Mouse (Mus musculus): ENCODE measurements around the gene Tmem158. TPM values are rescaled to one million over a fixed set of nuclear protein-coding genes. Genes with fewer than 3 reads are reported as not detected.
A peak's percentile ranks its signal among the peaks of the same experiment; 100 is the strongest.

The Tmem158 gene
- polyA plus RNA-seq, 1 experiment = 12.8 TPM

GRCm38 (mm10) chr9:123271552-123271951 is 11.0 kb upstream of the Tmem158 start:
- no peak overlapping the region for H3K4me3 ChIP-seq (replicated peaks; ENCODE audit: insufficient read depth, low read depth, low read length)
- no peak overlapping the region for H3K27ac ChIP-seq (ENCODE audit: insufficient read depth, low read length)
- no peaks in the 10 kb centered on the region for H3K27me3 ChIP-seq (ENCODE audit: control insufficient read depth, insufficient read depth, low read length)
- no peaks in the 10 kb centered on the region for H3K4me1 ChIP-seq (ENCODE audit: control insufficient read depth, insufficient read depth, low read length)
- TF ChIP-seq POLR2A (IDR thresholded peaks at IDR 0.05; ENCODE audit: borderline replicate concordance, insufficient read depth, low read length) = no peak
- TF ChIP-seq CTCF (IDR thresholded peaks at IDR 0.05; ENCODE audit: borderline replicate concordance, insufficient read depth, low read depth, low read length) = no peak
- DNase-seq = no peak
- 83% methylated on average over 4 of the region's 4 CpGs for WGBS

- TF ChIP-seq CTCF (IDR thresholded peaks at IDR 0.05; ENCODE audit: borderline replicate concordance, insufficient read depth, low read depth, low read length) = no peak
- no peak for TF ChIP-seq POLR2A (IDR thresholded peaks at IDR 0.05; ENCODE audit: borderline replicate concordance, insufficient read depth, low read length)
- Histone ChIP-seq H3K27me3 (ENCODE audit: control insufficient read depth, insufficient read depth, low read length) (no peaks in the 10 kb centered on the region), H3K4me1 (ENCODE audit: control insufficient read depth, insufficient read depth, low read length) (no peaks in the 10 kb centered on the region), H3K27ac (ENCODE audit: insufficient read depth, low read length) (no peak overlapping the region), H3K4me3 (replicated peaks; ENCODE audit: insufficient read depth, low read depth, low read length) (no peak overlapping the region)
- WGBS = 91% methylated on average over 2 of the region's 2 CpGs
- no peak for DNase-seq
Observed at GRCm38 (mm10) chr9:123269906-123270558, 9.5 kb upstream of the Tmem158 start.

GRCm38 (mm10) chr9:123259896-123260610 is 511 bp downstream of the Tmem158 start:
- H3K27ac ChIP-seq (ENCODE audit: insufficient read depth, low read length) = no peak overlapping the region
- under 1% methylated on average over 92 of the region's 92 CpGs for WGBS
- TF ChIP-seq CTCF (IDR thresholded peaks at IDR 0.05; ENCODE audit: borderline replicate concordance, insufficient read depth, low read depth, low read length) (no peak), POLR2A (IDR thresholded peaks at IDR 0.05; ENCODE audit: borderline replicate concordance, insufficient read depth, low read length) (no peak)
- H3K4me3 ChIP-seq (replicated peaks; ENCODE audit: insufficient read depth, low read depth, low read length) = peak overlapping the region; percentile 76
- no peaks in the 10 kb centered on the region for H3K4me1 ChIP-seq (ENCODE audit: control insufficient read depth, insufficient read depth, low read length)
- DNase-seq = no peak
- H3K27me3 ChIP-seq (ENCODE audit: control insufficient read depth, insufficient read depth, low read length) = no peaks in the 10 kb centered on the region

- Histone ChIP-seq H3K27ac (ENCODE audit: insufficient read depth, low read length) (no peak overlapping the region), H3K4me1 (ENCODE audit: control insufficient read depth, insufficient read depth, low read length) (no peaks in the 10 kb centered on the region), H3K4me3 (replicated peaks; ENCODE audit: insufficient read depth, low read depth, low read length) (peak overlapping the region; percentile 76), H3K27me3 (ENCODE audit: control insufficient read depth, insufficient read depth, low read length) (no peaks in the 10 kb centered on the region)
- peak; percentile 81 to 85 for DNase-seq
- 2% methylated on average over 45 of the region's 45 CpGs for WGBS
- TF ChIP-seq POLR2A (IDR thresholded peaks at IDR 0.05; ENCODE audit: borderline replicate concordance, insufficient read depth, low read length) (no peak), CTCF (IDR thresholded peaks at IDR 0.05; ENCODE audit: borderline replicate concordance, insufficient read depth, low read depth, low read length) (peak; percentile 86)
Observed at GRCm38 (mm10) chr9:123259461-123259895, 1.1 kb downstream of the Tmem158 start.

- WGBS = 19% methylated on average over 10 of the region's 10 CpGs
Observed at GRCm38 (mm10) chr9:123258796-123259195, 1.8 kb downstream of the Tmem158 start.

GRCm38 (mm10) chr9:123255736-123256135 is 4.8 kb downstream of the Tmem158 start:
- Histone ChIP-seq H3K4me1 (ENCODE audit: control insufficient read depth, insufficient read depth, low read length) (no peaks in the 10 kb centered on the region), H3K4me3 (replicated peaks; ENCODE audit: insufficient read depth, low read depth, low read length) (no peak overlapping the region), H3K27ac (ENCODE audit: insufficient read depth, low read length) (no peak overlapping the region), H3K27me3 (ENCODE audit: control insufficient read depth, insufficient read depth, low read length) (no peaks in the 10 kb centered on the region)
- DNase-seq = no peak
- TF ChIP-seq POLR2A (IDR thresholded peaks at IDR 0.05; ENCODE audit: borderline replicate concordance, insufficient read depth, low read length) (no peak), CTCF (IDR thresholded peaks at IDR 0.05; ENCODE audit: borderline replicate concordance, insufficient read depth, low read depth, low read length) (no peak)
- WGBS = 70% methylated on average over 3 of the region's 3 CpGs

More at GRCm38 (mm10) chr9:123258796-123259195, 1.8 kb downstream of the Tmem158 start:
- Histone ChIP-seq H3K27ac (ENCODE audit: insufficient read depth, low read length) (no peak overlapping the region), H3K27me3 (ENCODE audit: control insufficient read depth, insufficient read depth, low read length) (no peaks in the 10 kb centered on the region), H3K4me1 (ENCODE audit: control insufficient read depth, insufficient read depth, low read length) (no peaks in the 10 kb centered on the region), H3K4me3 (replicated peaks; ENCODE audit: insufficient read depth, low read depth, low read length) (no peak overlapping the region)
- DNase-seq = peak; percentile 11 to 27
- no peak for TF ChIP-seq POLR2A (IDR thresholded peaks at IDR 0.05; ENCODE audit: borderline replicate concordance, insufficient read depth, low read length)
- TF ChIP-seq CTCF (IDR thresholded peaks at IDR 0.05; ENCODE audit: borderline replicate concordance, insufficient read depth, low read depth, low read length) = no peak

- WGBS = 80% methylated on average over 1 of the region's 1 CpGs
- H3K4me1 ChIP-seq (ENCODE audit: control insufficient read depth, insufficient read depth, low read length) = no peaks in the 10 kb centered on the region
Observed at GRCm38 (mm10) chr9:123247992-123248391, 12.6 kb downstream of the Tmem158 start.

GRCm38 (mm10) chr9:123245146-123245545 is 15.4 kb downstream of the Tmem158 start:
- DNase-seq = no peak
- Histone ChIP-seq H3K27me3 (ENCODE audit: control insufficient read depth, insufficient read depth, low read length) (no peaks in the 10 kb centered on the region), H3K4me3 (replicated peaks; ENCODE audit: insufficient read depth, low read depth, low read length) (no peak overlapping the region), H3K4me1 (ENCODE audit: control insufficient read depth, insufficient read depth, low read length) (no peaks in the 10 kb centered on the region), H3K27ac (ENCODE audit: insufficient read depth, low read length) (no peak overlapping the region)
- WGBS = 76% methylated on average over 4 of the region's 4 CpGs
- TF ChIP-seq CTCF (IDR thresholded peaks at IDR 0.05; ENCODE audit: borderline replicate concordance, insufficient read depth, low read depth, low read length) = no peak
- no peak for TF ChIP-seq POLR2A (IDR thresholded peaks at IDR 0.05; ENCODE audit: borderline replicate concordance, insufficient read depth, low read length)

More at GRCm38 (mm10) chr9:123247992-123248391, 12.6 kb downstream of the Tmem158 start:
- no peak overlapping the region for H3K4me3 ChIP-seq (replicated peaks; ENCODE audit: insufficient read depth, low read depth, low read length)
- no peak for DNase-seq
- H3K27me3 ChIP-seq (ENCODE audit: control insufficient read depth, insufficient read depth, low read length) = no peaks in the 10 kb centered on the region
- H3K27ac ChIP-seq (ENCODE audit: insufficient read depth, low read length) = no peak overlapping the region
- TF ChIP-seq CTCF (IDR thresholded peaks at IDR 0.05; ENCODE audit: borderline replicate concordance, insufficient read depth, low read depth, low read length) (no peak), POLR2A (IDR thresholded peaks at IDR 0.05; ENCODE audit: borderline replicate concordance, insufficient read depth, low read length) (no peak)

Measured in cerebellum, adult 2 months (tissue).